Mouse (Mus musculus) brain, embryonic 18.5 days (tissue): ENCODE results near the gene 9530003J23Rik.
"Not testable (repeated sequence)": the region's sequence is repeated elsewhere in the genome, so short reads cannot be mapped to it uniquely, and the experiment has no call there.

ENCODE experiments used
- DNase-seq: peaks from one replicate; pipeline ENCODE4 v3.0.0-alpha.2; 2012; ENCODE audit warnings: low read depth, low spot score

The 9530003J23Rik gene

GRCm38 (mm10) chr10:117225094-117225493 lies 13.4 kb downstream of the 9530003J23Rik start:
- no peak for DNase-seq

GRCm38 (mm10) chr10:117224102-117224990 lies 14.2 kb downstream of the 9530003J23Rik start, which contains the start of gene Yeats4:
TSS of gene Yeats4 (minus strand) at chr10:117224507.
- peak; percentile 88 for DNase-seq

GRCm38 (mm10) chr10:117223758-117224101 lies 14.8 kb downstream of the 9530003J23Rik start:
- no peak for DNase-seq

- no peak for DNase-seq
These were observed 15.7 kb downstream of the 9530003J23Rik start for GRCm38 (mm10) chr10:117222821-117223220.

GRCm38 (mm10) chr10:117218351-117218750 lies 20.2 kb downstream of the 9530003J23Rik start:
- no peak for DNase-seq

- DNase-seq, result no peak
These were observed 21.2 kb downstream of the 9530003J23Rik start for GRCm38 (mm10) chr10:117217246-117217840.

- no peak for DNase-seq
These were observed 21.7 kb downstream of the 9530003J23Rik start for GRCm38 (mm10) chr10:117216793-117217192.

GRCm38 (mm10) chr10:117216132-117216495 lies 22.4 kb downstream of the 9530003J23Rik start:
- DNase-seq, result no peak

- DNase-seq, result no peak
These were observed 22.9 kb downstream of the 9530003J23Rik start for GRCm38 (mm10) chr10:117215409-117216131.

- no peak for DNase-seq
These were observed 27.5 kb downstream of the 9530003J23Rik start for GRCm38 (mm10) chr10:117211023-117211422.

GRCm38 (mm10) chr10:117209469-117209938 lies 29.0 kb downstream of the 9530003J23Rik start:
- peak; percentile 37 for DNase-seq

- DNase-seq, result not testable (repeated sequence)
These were observed 29.7 kb downstream of the 9530003J23Rik start for GRCm38 (mm10) chr10:117208787-117209186.

GRCm38 (mm10) chr10:117208221-117208620 lies 30.3 kb downstream of the 9530003J23Rik start:
- no peak for DNase-seq

GRCm38 (mm10) chr10:117206070-117206469 lies 32.4 kb downstream of the 9530003J23Rik start:
- no peak for DNase-seq

GRCm38 (mm10) chr10:117203558-117203981 lies 34.9 kb downstream of the 9530003J23Rik start:
- DNase-seq, result no peak

GRCm38 (mm10) chr10:117202981-117203557 lies 35.4 kb downstream of the 9530003J23Rik start:
- DNase-seq, result no peak

- no peak for DNase-seq
These were observed 38.8 kb downstream of the 9530003J23Rik start for GRCm38 (mm10) chr10:117199701-117200100.

- no peak for DNase-seq
These were observed 41.8 kb downstream of the 9530003J23Rik start for GRCm38 (mm10) chr10:117196696-117197095.

- DNase-seq, result no peak
These were observed 42.8 kb downstream of the 9530003J23Rik start for GRCm38 (mm10) chr10:117195748-117196147.

- DNase-seq, result no peak
These were observed 43.5 kb downstream of the 9530003J23Rik start for GRCm38 (mm10) chr10:117195005-117195404.

- DNase-seq, result no peak
These were observed 45.1 kb downstream of the 9530003J23Rik start for GRCm38 (mm10) chr10:117193364-117193763.
